Mouse (Mus musculus) neural tube, embryonic 15.5 days (tissue): ENCODE results near the gene Rpf2. TPM values are rescaled to one million over a fixed set of nuclear protein-coding genes. Genes with fewer than 3 reads are reported as not detected.

Experiments used
- ATAC-seq: fragments of 200-750 bp; cut with Nextera tagmentation; 2 replicates; pipeline ENCODE4 v1.8.0; 2017; ENCODE audit warnings: mild to moderate bottlenecking, moderate TSS enrichment, moderate library complexity; ENCODE audit not compliant: low FRiP score
- H3K27ac ChIP-seq: fragments of 300-500 bp; sonication (generic); replicated peaks from 2 replicates; pipeline ENCODE4 v1.5.1; 2015; ENCODE audit warnings: mild to moderate bottlenecking, inconsistent platforms
- H3K27me3 ChIP-seq: fragments of 300-500 bp; sonication (generic); replicated peaks from 2 replicates; pipeline ENCODE4 v1.6.1; 2015; ENCODE audit warnings: inconsistent platforms
- H3K36me3 ChIP-seq: fragments of 300-500 bp; sonication (generic); 2 replicates; pipeline ENCODE4 v1.6.1; 2015; ENCODE audit warnings: inconsistent platforms
- H3K4me1 ChIP-seq: fragments of 300-500 bp; sonication (generic); 2 replicates; pipeline ENCODE4 v1.6.1; 2015; ENCODE audit warnings: inconsistent platforms
- H3K4me2 ChIP-seq: fragments of 300-500 bp; sonication (generic); 2 replicates; pipeline ENCODE4 v1.6.1; 2015; ENCODE audit warnings: inconsistent platforms, mild to moderate bottlenecking, moderate library complexity
- H3K4me3 ChIP-seq: fragments of 300-500 bp; sonication (generic); replicated peaks from 2 replicates; pipeline ENCODE4 v1.5.1; 2015; ENCODE audit warnings: mild to moderate bottlenecking, inconsistent platforms
- H3K9ac ChIP-seq: fragments of 300-500 bp; sonication (generic); replicated peaks from 2 replicates; pipeline ENCODE4 v1.6.1; 2015; ENCODE audit warnings: mild to moderate bottlenecking, inconsistent platforms
- H3K9me3 ChIP-seq: fragments of 300-500 bp; sonication (generic); replicated peaks from 2 replicates; pipeline ENCODE4 v1.6.1; 2016; ENCODE audit warnings: inconsistent platforms
- WGBS: fragments of 180-500 bp; shearing (Covaris S2); methylation state at CpG from one replicate; pipeline ENCODE4 v1.1.7; 2015; ENCODE audit warnings: mixed read lengths; 5-methylcytosine and 5-hydroxymethylcytosine counted together
- polyA plus RNA-seq: library from polyadenylated mRNA; unstranded; fragments of >200 nt; fragmentation: Nextera tagmentation; extraction: Ambion mirVana; gene quantifications from 2 replicates; pipeline ENCODE4 v1.2.1, GENCODE M21; 2015

The Rpf2 gene
- polyA plus RNA-seq, 1 experiment from 2014 or later = 66.8 TPM

DNA sequence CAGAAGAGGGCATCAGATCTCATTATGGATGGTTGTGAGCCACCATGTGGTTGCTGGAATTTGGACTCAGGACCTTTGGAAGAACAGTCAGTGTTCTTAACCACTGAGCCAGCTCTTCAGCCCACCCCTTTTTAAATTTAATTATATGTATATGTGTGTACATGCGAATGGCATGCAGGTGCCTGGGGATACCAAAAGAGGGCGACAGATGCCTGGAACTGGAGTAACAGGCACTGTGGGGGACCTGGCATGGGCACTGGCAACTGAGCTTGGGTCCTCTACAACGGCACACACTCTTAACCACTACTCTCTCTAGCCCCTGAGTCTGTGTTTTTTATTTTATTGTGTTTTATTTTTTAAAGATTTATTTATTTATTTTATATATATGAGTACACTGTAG is 18.1 kb upstream of the Rpf2 start:
- Histone ChIP-seq H3K27me3 (no peaks in the 10 kb centered on the region), H3K9ac (no peak overlapping the region), H3K27ac (no peak overlapping the region), H3K4me3 (no peak overlapping the region), H3K4me2 (no peak overlapping the region), H3K9me3 (no peaks in the 10 kb centered on the region), H3K36me3 (no peaks in the 10 kb centered on the region), H3K4me1 (no peaks in the 10 kb centered on the region)
- no peak for ATAC-seq
- WGBS = 91% methylated on average over 3 of the region's 3 CpGs

GRCm38 (mm10) chr10:40263691-40264090 is 16.9 kb upstream of the Rpf2 start:
- ATAC-seq = no peak
- no peak overlapping the region for H3K4me2 ChIP-seq
- H3K36me3 ChIP-seq = no peaks in the 10 kb centered on the region
- H3K9ac ChIP-seq = no peak overlapping the region
- no peak overlapping the region for H3K4me3 ChIP-seq
- 81% methylated on average over 4 of the region's 4 CpGs for WGBS
- H3K27me3 ChIP-seq = no peaks in the 10 kb centered on the region
- H3K4me1 ChIP-seq = peaks cover 2% of the 10 kb centered on the region; the same call in 1 of the 2 replicates
- no peak overlapping the region for H3K27ac ChIP-seq
- no peaks in the 10 kb centered on the region for H3K9me3 ChIP-seq

GRCm38 (mm10) chr10:40262200-40262599 is 15.4 kb upstream of the Rpf2 start:
- WGBS = 93% methylated on average over 6 of the region's 6 CpGs
- Histone ChIP-seq H3K36me3 (no peaks in the 10 kb centered on the region), H3K4me3 (no peak overlapping the region), H3K4me2 (no peak overlapping the region), H3K4me1 (peaks cover 6% of the 10 kb centered on the region; the same call in 1 of the 2 replicates), H3K9me3 (no peaks in the 10 kb centered on the region), H3K27ac (no peak overlapping the region), H3K9ac (no peak overlapping the region), H3K27me3 (no peaks in the 10 kb centered on the region)
- no peak for ATAC-seq

- Histone ChIP-seq H3K9ac (no peak overlapping the region), H3K36me3 (no peaks in the 10 kb centered on the region), H3K9me3 (no peaks in the 10 kb centered on the region), H3K4me3 (no peak overlapping the region), H3K4me1 (peaks cover 14% of the 10 kb centered on the region), H3K27ac (no peak overlapping the region), H3K4me2 (no peak overlapping the region), H3K27me3 (no peaks in the 10 kb centered on the region)
- WGBS = 51% methylated on average over 5 of the region's 5 CpGs
- ATAC-seq = no peak
These were observed 13.5 kb upstream of the Rpf2 start for GRCm38 (mm10) chr10:40260305-40260704.

DNA sequence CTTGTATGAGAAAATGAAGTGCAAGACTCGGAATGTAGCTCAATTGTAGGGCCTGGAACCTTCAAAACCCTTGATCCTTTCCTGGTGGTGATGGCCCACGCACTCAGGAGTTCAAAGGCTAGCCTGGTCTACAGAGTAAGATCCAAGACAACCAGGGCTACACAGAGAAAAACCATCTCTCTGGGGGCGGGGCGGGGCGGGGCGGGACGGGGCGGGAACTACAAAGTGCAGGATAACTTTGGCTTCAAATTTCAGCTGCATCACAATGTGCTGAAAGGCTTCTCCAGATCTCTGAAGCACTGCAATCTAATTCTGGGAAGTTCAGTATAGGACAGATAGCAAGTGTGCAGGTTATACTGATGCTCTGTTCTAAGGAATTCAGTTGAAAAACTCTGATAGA is 12.7 kb upstream of the Rpf2 start:
- no peak overlapping the region for H3K27ac ChIP-seq
- peaks cover 14% of the 10 kb centered on the region for H3K4me1 ChIP-seq
- peak overlapping the region; percentile 85; the same call in 1 of the 2 replicates for H3K4me2 ChIP-seq
- H3K27me3 ChIP-seq = no peaks in the 10 kb centered on the region
- H3K36me3 ChIP-seq = no peaks in the 10 kb centered on the region
- no peak for ATAC-seq
- no peak overlapping the region for H3K9ac ChIP-seq
- 21% methylated on average over 8 of the region's 8 CpGs for WGBS
- H3K9me3 ChIP-seq = no peaks in the 10 kb centered on the region
- H3K4me3 ChIP-seq = no peak overlapping the region

- H3K9ac ChIP-seq = no peak overlapping the region
These were observed 12.1 kb upstream of the Rpf2 start for GRCm38 (mm10) chr10:40258976-40259375.

GRCm38 (mm10) chr10:40258401-40258966 is 11.6 kb upstream of the Rpf2 start:
- H3K4me3 ChIP-seq = peak overlapping the region; percentile 80
- H3K4me2 ChIP-seq = peak overlapping the region; percentile 85
- no peak overlapping the region; the same call in 1 of the 2 replicates for H3K9ac ChIP-seq
- WGBS = under 1% methylated on average over 12 of the region's 12 CpGs
- peak overlapping the region; percentile 96 for H3K27ac ChIP-seq
- peaks cover 6% of the 10 kb centered on the region for H3K36me3 ChIP-seq
- peak; percentile 74 for ATAC-seq
- H3K27me3 ChIP-seq = no peaks in the 10 kb centered on the region
- H3K9me3 ChIP-seq = no peaks in the 10 kb centered on the region
- H3K4me1 ChIP-seq = peaks cover 14% of the 10 kb centered on the region

More at GRCm38 (mm10) chr10:40258976-40259375, 12.1 kb upstream of the Rpf2 start:
- Histone ChIP-seq H3K4me3 (peak overlapping the region; percentile 80), H3K27me3 (no peaks in the 10 kb centered on the region), H3K27ac (peak overlapping the region; percentile 96), H3K9me3 (no peaks in the 10 kb centered on the region), H3K36me3 (peaks cover 3% of the 10 kb centered on the region; the same call in 1 of the 2 replicates), H3K4me2 (peak overlapping the region; percentile 85), H3K4me1 (peaks cover 14% of the 10 kb centered on the region)
- 5% methylated on average over 5 of the region's 5 CpGs for WGBS
- no peak for ATAC-seq

DNA sequence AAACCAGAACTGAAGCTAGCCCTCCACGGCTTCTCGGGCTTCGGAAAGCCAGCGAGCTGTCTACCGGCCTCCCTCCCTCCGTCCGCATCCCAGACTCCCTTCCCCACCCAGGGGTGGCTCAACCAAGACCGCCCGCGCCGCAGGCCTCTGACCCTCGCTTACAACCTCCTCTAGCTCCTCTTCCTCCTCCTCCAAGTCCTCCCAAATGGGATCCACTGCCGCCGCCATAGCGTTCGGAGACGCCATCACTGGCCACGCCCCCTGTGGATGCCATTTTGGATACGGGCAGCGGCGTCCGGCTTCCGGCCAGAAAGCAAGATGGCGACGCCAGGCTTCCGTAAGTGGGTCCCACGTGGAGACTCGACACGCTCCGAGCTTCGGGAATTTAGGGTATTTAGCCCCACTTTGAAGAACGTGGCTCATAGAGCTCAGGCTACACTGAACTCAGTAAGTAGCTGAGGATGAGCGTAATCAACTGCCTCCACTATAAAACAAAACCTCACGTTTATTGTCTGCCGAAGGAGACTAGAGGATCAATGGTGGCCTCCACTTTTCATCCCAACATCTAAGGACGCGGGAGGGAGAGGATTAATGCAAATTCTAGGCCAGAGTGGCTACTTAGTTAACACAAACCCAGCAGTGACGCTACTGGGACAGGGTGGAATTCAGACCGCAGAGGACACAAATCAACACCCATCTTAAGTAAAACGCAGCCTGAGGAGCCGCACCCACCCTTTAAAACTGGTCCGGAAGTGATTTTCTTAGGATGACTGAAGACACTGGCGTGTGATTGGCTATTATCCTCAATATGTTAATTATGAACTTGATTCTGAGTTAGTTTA is 10.8 kb upstream of the Rpf2 start, which contains the start of gene Gtf3c6:
TSS of gene Gtf3c6 (minus strand) at position 695 of the 842 bp plus-strand sequence.
- H3K4me1 ChIP-seq = peaks cover 14% of the 10 kb centered on the region
- H3K27me3 ChIP-seq = no peaks in the 10 kb centered on the region
- peaks cover 13% of the 10 kb centered on the region for H3K36me3 ChIP-seq
- peak within 1 kb of the TSS; percentile 80 for H3K4me3 ChIP-seq
- peak; percentile 87 for ATAC-seq
- no peaks in the 10 kb centered on the region for H3K9me3 ChIP-seq
- peak within 1 kb of the TSS; percentile 96 for H3K27ac ChIP-seq
- under 1% methylated on average over 43 of the region's 43 CpGs for WGBS
- peak within 1 kb of the TSS; percentile 85 for H3K4me2 ChIP-seq
- peak within 1 kb of the TSS; percentile 88 for H3K9ac ChIP-seq

DNA sequence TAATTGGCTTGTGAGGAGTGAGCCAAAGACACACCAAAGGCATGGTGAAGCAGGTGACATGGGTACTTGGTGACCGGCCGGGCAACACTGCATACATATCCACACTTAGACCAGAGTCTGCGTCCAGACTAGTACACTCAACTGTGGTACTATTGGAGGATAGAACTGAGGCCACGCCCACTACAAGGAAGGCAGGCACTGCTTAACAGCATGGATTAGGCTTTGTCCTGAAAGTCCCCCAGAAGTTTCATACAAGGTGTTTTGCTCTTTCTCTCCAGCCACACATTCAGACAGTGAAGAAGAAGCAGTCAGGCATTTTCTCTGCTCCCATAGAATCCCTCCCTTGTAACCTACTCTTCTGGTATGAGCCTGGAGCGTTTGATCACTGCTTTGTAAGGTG is 9.9 kb upstream of the Rpf2 start:
- WGBS = 2% methylated on average over 5 of the region's 5 CpGs
- peak overlapping the region; percentile 85 for H3K4me2 ChIP-seq
- peak; percentile 82 for ATAC-seq
- peaks cover 14% of the 10 kb centered on the region for H3K4me1 ChIP-seq
- no peaks in the 10 kb centered on the region for H3K9me3 ChIP-seq
- H3K27me3 ChIP-seq = no peaks in the 10 kb centered on the region
- peak overlapping the region; percentile 96 for H3K27ac ChIP-seq
- H3K4me3 ChIP-seq = peak overlapping the region; percentile 80
- H3K9ac ChIP-seq = peak overlapping the region; percentile 88
- H3K36me3 ChIP-seq = peaks cover 21% of the 10 kb centered on the region

DNA sequence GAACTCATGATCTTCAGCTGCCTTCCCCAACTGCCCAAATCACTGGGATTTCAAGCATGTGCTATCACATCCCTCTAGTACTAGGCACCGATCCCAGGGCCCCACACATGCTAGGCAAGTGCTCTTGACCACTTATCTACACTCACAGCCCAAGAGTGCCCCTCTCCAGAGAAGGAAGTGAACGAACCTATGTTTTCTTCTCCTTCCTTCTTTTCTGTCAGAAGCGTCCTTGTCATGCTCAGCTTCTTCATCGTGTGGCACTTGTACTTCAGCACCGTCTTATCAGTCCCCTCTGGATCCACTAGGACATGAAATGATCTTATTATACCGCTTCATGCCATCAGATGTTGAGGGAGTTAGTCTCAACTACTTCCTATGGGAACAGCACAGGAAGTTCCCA is 4.1 kb upstream of the Rpf2 start:
- Histone ChIP-seq H3K4me1 (peaks cover 10% of the 10 kb centered on the region), H3K9ac (no peak overlapping the region), H3K27me3 (no peaks in the 10 kb centered on the region), H3K27ac (no peak overlapping the region), H3K4me2 (no peak overlapping the region), H3K4me3 (no peak overlapping the region), H3K36me3 (peaks cover 56% of the 10 kb centered on the region), H3K9me3 (no peaks in the 10 kb centered on the region)
- ATAC-seq = no peak
- WGBS = 91% methylated on average over 6 of the region's 6 CpGs

DNA sequence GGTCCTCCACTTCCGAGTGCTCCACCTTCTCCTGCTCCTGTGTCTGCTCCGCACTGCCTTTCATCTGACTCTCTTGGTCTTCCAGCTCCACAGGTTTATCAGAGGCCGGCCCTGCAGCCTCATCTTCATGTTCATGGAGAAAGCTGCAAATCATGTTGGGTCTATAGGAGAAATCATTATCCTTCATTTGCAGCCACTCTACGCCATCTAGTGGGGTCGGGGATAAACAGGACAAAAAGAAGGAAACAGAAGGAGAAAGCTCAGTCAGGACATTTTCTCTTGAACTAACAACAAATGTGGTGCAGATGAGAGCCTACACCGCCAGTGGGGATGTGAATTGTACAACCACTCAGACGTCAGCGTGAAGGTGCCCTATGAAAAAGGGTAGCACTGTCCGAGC is 2.8 kb upstream of the Rpf2 start:
- no peak for ATAC-seq
- H3K27ac ChIP-seq = no peak overlapping the region
- H3K9ac ChIP-seq = no peak overlapping the region

More for the DNA sequence above, 2.8 kb upstream of the Rpf2 start:
- 86% methylated on average over 9 of the region's 9 CpGs for WGBS
- H3K36me3 ChIP-seq = peaks cover 56% of the 10 kb centered on the region
- H3K4me3 ChIP-seq = no peak overlapping the region
- H3K4me1 ChIP-seq = peaks cover 13% of the 10 kb centered on the region
- H3K9me3 ChIP-seq = no peaks in the 10 kb centered on the region
- no peak overlapping the region for H3K4me2 ChIP-seq
- no peaks in the 10 kb centered on the region for H3K27me3 ChIP-seq
